In genomic region chrX:163957381-163957780, GRCm38 (mm10) we compare ENCODE assay signal across 7 mouse cellular contexts. TPM values are rescaled to one million over a fixed set of nuclear protein-coding genes. Genes with fewer than 3 reads are reported as not detected.
DNase-seq lines count a peak whose midpoint lies in the region; ATAC-seq and TF ChIP-seq lines count a peak whose summit lies in the region.

No protein-coding gene starts in this region.

- H3K27ac ChIP-seq in spleen, adult 2 months (ENCODE audit: insufficient read depth, low read length): peak overlapping the region; percentile 88
- H3K27ac ChIP-seq in forebrain, embryonic 11.5 days (ENCODE audit: low read depth, low read length): peak overlapping the region; percentile 91
- peak overlapping the region; percentile 99 for H3K27ac ChIP-seq in limb, embryonic 14.5 days (replicated peaks; ENCODE audit: low read depth, low read length)
- H3K27ac ChIP-seq in stomach, embryonic 16.5 days (ENCODE audit: low read length): peak overlapping the region; percentile 99; the same call in 1 of the 2 replicates

- H3K4me3 ChIP-seq in spleen, adult 2 months (ENCODE audit: extremely low read depth, insufficient read depth, insufficient read length): peak overlapping the region; percentile 94
- peak overlapping the region; percentile 55 for H3K4me3 ChIP-seq in forebrain, embryonic 11.5 days (ENCODE audit: low read depth, low read length)
- H3K4me3 ChIP-seq in limb, embryonic 14.5 days (replicated peaks; ENCODE audit: low read length): peak overlapping the region; percentile 61
- H3K4me3 ChIP-seq in stomach, embryonic 16.5 days (replicated peaks; ENCODE audit: low read length): peak overlapping the region; percentile 72

- H3K9ac ChIP-seq in forebrain, embryonic 11.5 days (ENCODE audit: low read length): peak overlapping the region; percentile 71
- H3K9ac ChIP-seq in limb, embryonic 14.5 days (ENCODE audit: low read depth, low read length, severe bottlenecking): peak overlapping the region; percentile 82
- peak overlapping the region; percentile 86 for H3K9ac ChIP-seq in stomach, embryonic 16.5 days (ENCODE audit: low read length)

- H3K27me3 ChIP-seq in spleen, adult 2 months (ENCODE audit: control insufficient read depth, insufficient read depth, low read length): no peaks in the 10 kb centered on the region
- no peaks in the 10 kb centered on the region for H3K27me3 ChIP-seq in forebrain, embryonic 11.5 days (ENCODE audit: control insufficient read depth, insufficient read depth, low read length)
- no peaks in the 10 kb centered on the region for H3K27me3 ChIP-seq in limb, embryonic 14.5 days (ENCODE audit: control insufficient read depth, insufficient read depth, low read length)
- H3K27me3 ChIP-seq in stomach, embryonic 16.5 days (ENCODE audit: control insufficient read depth, insufficient read depth, low read length): no peaks in the 10 kb centered on the region; the same call in 1 of the 2 replicates

- peak overlapping the region; percentile 44 for H3K4me2 ChIP-seq in forebrain, embryonic 11.5 days (ENCODE audit: low read depth, low read length, severe bottlenecking)
- peak overlapping the region; percentile 47 for H3K4me2 ChIP-seq in limb, embryonic 14.5 days (replicated peaks; ENCODE audit: low read depth, low read length, severe bottlenecking)
- H3K4me2 ChIP-seq in stomach, embryonic 16.5 days (ENCODE audit: low read depth, low read length): peak overlapping the region; percentile 59

- peak; percentile 22 for ATAC-seq in forebrain, embryonic 11.5 days (replicated peaks; ENCODE audit: low FRiP score)
- ATAC-seq in limb, embryonic 14.5 days (ENCODE audit: low FRiP score, low read depth): no peak
- ATAC-seq in stomach, embryonic 16.5 days (ENCODE audit: insufficient read depth, low FRiP score): no peak

- no peaks in the 10 kb centered on the region for H3K9me3 ChIP-seq in forebrain, embryonic 11.5 days (ENCODE audit: control insufficient read depth, low read length)
- H3K9me3 ChIP-seq in limb, embryonic 14.5 days (ENCODE audit: control insufficient read depth, low read length): no peaks in the 10 kb centered on the region
- no peaks in the 10 kb centered on the region for H3K9me3 ChIP-seq in stomach, embryonic 16.5 days (replicated peaks; ENCODE audit: control insufficient read depth, low read length)

- no peaks in the 10 kb centered on the region for H3K4me1 ChIP-seq in spleen, adult 2 months (ENCODE audit: control insufficient read depth, insufficient read depth, insufficient read length)
- H3K4me1 ChIP-seq in forebrain, embryonic 11.5 days (replicated peaks; ENCODE audit: control insufficient read depth, insufficient read depth, low read length): no peaks in the 10 kb centered on the region
- H3K4me1 ChIP-seq in limb, embryonic 14.5 days (ENCODE audit: control insufficient read depth, insufficient read depth, low read length): no peaks in the 10 kb centered on the region
- H3K4me1 ChIP-seq in stomach, embryonic 16.5 days (ENCODE audit: control insufficient read depth, insufficient read depth, low read length): peaks cover 2% of the 10 kb centered on the region; the same call in 1 of the 2 replicates

- no peak for TF ChIP-seq CTCF in spleen, adult 2 months (IDR thresholded peaks at IDR 0.05; ENCODE audit: extremely low read depth, insufficient read depth, insufficient read length, insufficient replicate concordance)

- DNase-seq in spleen, adult 2 months (ENCODE audit: low read depth in 1 of 2, low spot score in 2 of 2): no peak
- no peak for DNase-seq in spleen, postnatal 10 days (ENCODE audit: low spot score in 2 of 2)
- no peak for DNase-seq in forebrain, embryonic 11.5 days (ENCODE audit: low spot score)
- no peak for DNase-seq in limb, embryonic 14.5 days (ENCODE audit: low spot score)
- no peak for DNase-seq in layer of hippocampus, adult 8-10 months (ENCODE audit: low spot score in 2 of 2)
- no peak for DNase-seq in kidney, postnatal 36 days

- no peak for TF ChIP-seq POLR2A in spleen, adult 2 months (IDR thresholded peaks at IDR 0.05; ENCODE audit: low read depth, low read length)
- no peak for TF ChIP-seq POLR2A in limb, embryonic 14.5 days (IDR thresholded peaks at IDR 0.05; ENCODE audit: borderline replicate concordance, extremely low read depth, insufficient read depth, insufficient read length)

- 35% methylated on average over 12 of the region's 12 CpGs for WGBS in spleen, adult 2 months
- 49% methylated on average over 12 of the region's 12 CpGs for WGBS in forebrain, embryonic 11.5 days
- 32% methylated on average over 12 of the region's 12 CpGs for WGBS in limb, embryonic 14.5 days
- 27% methylated on average over 12 of the region's 12 CpGs for WGBS in stomach, embryonic 16.5 days

- H3K36me3 ChIP-seq in spleen, adult 2 months (ENCODE audit: control insufficient read depth, insufficient read depth, low read length): peaks cover 5% of the 10 kb centered on the region; the same call in 1 of the 2 replicates
- H3K36me3 ChIP-seq in forebrain, embryonic 11.5 days (ENCODE audit: control insufficient read depth, insufficient read depth, low read length): no peaks in the 10 kb centered on the region
- peaks cover 22% of the 10 kb centered on the region for H3K36me3 ChIP-seq in limb, embryonic 14.5 days (ENCODE audit: control insufficient read depth, insufficient read depth, low read length)
- H3K36me3 ChIP-seq in stomach, embryonic 16.5 days (ENCODE audit: control insufficient read depth, insufficient read depth, low read length): 0 out of 2 replicates have a peak, but pooled peaks cover 2% of the 10 kb centered on the region

RNA-seq across cellular contexts. Expression of gene Zrsr2, which starts 1.1 kb away (rescaled TPM):
- polyA plus RNA-seq in spleen, adult 2 months (2012; rRNA removed): 9.0 and 11.8 TPM in 2 replicates
- 49.2 and 60.6 TPM in 2 replicates for polyA plus RNA-seq in forebrain, embryonic 11.5 days (2014; fragmentation: Nextera tagmentation; extraction: Ambion mirVana)
- polyA plus RNA-seq in limb, embryonic 14.5 days (2012; rRNA removed): 25.4 and 41.6 TPM in 2 replicates
- polyA plus RNA-seq in limb, embryonic 14.5 days (2014; fragmentation: Nextera tagmentation; extraction: Ambion mirVana): 44.1 and 48.9 TPM in 2 replicates
- 42.8 and 49.3 TPM in 2 replicates for polyA plus RNA-seq in stomach, embryonic 16.5 days (2015; fragmentation: Nextera tagmentation; extraction: Ambion mirVana)
- 10 to 100 TPM; 32.3 to 47.4 (median 38.7) TPM for total RNA-seq in layer of hippocampus, adult 8-10 months (2022)

RNA-seq across cellular contexts. Expression of gene Ap1s2, which starts 48.6 kb away (rescaled TPM):
- 1.7 and 3.1 TPM in 2 replicates for polyA plus RNA-seq in spleen, adult 2 months (2012; rRNA removed)
- 34.5 and 37.4 TPM in 2 replicates for polyA plus RNA-seq in forebrain, embryonic 11.5 days (2014; fragmentation: Nextera tagmentation; extraction: Ambion mirVana)
- 21.9 and 22.7 TPM in 2 replicates for polyA plus RNA-seq in limb, embryonic 14.5 days (2012; rRNA removed)
- polyA plus RNA-seq in limb, embryonic 14.5 days (2014; fragmentation: Nextera tagmentation; extraction: Ambion mirVana): 33.3 and 35.4 TPM in 2 replicates
- 23.3 and 24.1 TPM in 2 replicates for polyA plus RNA-seq in stomach, embryonic 16.5 days (2015; fragmentation: Nextera tagmentation; extraction: Ambion mirVana)
- total RNA-seq in layer of hippocampus, adult 8-10 months (2022): 10 to 100 TPM; 33.4 to 38.9 (median 35.7) TPM
